Mouse (Mus musculus): ENCODE data around the gene Csn3.

The Csn3 gene

GRCm38 (mm10) chr5:87925372-87925771 is at the start of gene Csn3:
Gene Csn3 (plus strand): TSS chr5:87925579.
- in situ Hi-C loops (cut with MboI, MseI): no loop called here

- in situ Hi-C loops (cut with MboI, MseI): no loop called here
Observed at GRCm38 (mm10) chr5:87884729-87885128, 40.6 kb upstream of the Csn3 start, which contains the start of gene Odam. Gene Odam (plus strand): TSS chr5:87885029.

- in situ Hi-C loops (cut with MboI, MseI): no loop called here
Observed at GRCm38 (mm10) chr5:87931603-87932002, 6.2 kb downstream of the Csn3 start.

- in situ Hi-C loops (cut with MboI, MseI): no loop called here
Observed at GRCm38 (mm10) chr5:87940752-87941151, 15.4 kb downstream of the Csn3 start.

- in situ Hi-C loops (cut with MboI, MseI): no loop called here
Observed at GRCm38 (mm10) chr5:87942515-87942914, 17.1 kb downstream of the Csn3 start.

GRCm38 (mm10) chr5:87951836-87952235 is 26.5 kb downstream of the Csn3 start:
- in situ Hi-C loops (cut with MboI, MseI): no loop called here

GRCm38 (mm10) chr5:87969201-87969600 is 43.8 kb downstream of the Csn3 start, which contains the start of the genes 2310003L06Rik and Gm28434:
Gene 2310003L06Rik (plus strand): TSS chr5:87969459.
Gene Gm28434 (plus strand): TSS chr5:87969517.
- in situ Hi-C loops (cut with MboI, MseI): no loop called here

- in situ Hi-C loops (cut with MboI, MseI): no loop called here
Observed at GRCm38 (mm10) chr5:87979139-87979538, 53.8 kb downstream of the Csn3 start, which contains the start of gene Cabs1. Gene Cabs1 (plus strand): TSS chr5:87979439.
